Mouse (Mus musculus): ENCODE measurements at regions not wholly inside any gene's neighbourhood (a gene's known extent, or its start where the extent isn't known, plus 50 kb on each side); places are given as distances from the start of the nearest gene placed in this dataset.
"Not testable (repeated sequence)": the region's sequence is repeated elsewhere in the genome, so short reads cannot be mapped to it uniquely, and the experiment has no call there.

DNA sequence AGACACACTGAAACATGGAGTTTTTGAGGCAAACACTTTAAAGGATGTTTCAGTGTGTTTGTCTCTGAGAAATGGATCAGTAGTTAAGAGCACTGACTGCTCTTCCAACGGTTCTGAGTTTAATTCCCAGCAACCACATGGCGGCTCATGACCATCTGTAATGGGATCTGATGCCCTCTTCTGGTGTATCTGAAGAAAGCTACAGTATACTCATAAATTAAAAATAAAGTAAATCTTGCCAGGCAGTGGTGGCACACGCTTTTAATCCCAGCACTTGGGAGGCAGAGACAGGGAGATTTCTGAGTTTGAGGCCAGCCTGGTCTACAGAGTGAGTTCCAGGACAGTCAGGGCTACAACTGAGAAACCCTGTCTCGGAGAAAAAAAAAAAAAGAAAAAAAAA, 54.5 kb upstream of the Irx2 start:
- not testable (repeated sequence) for TF ChIP-seq CTCF (conservative IDR thresholded peaks at IDR 0.05; ENCODE audit: low read length); NANOG (IDR thresholded peaks at IDR 0.05; ENCODE audit: borderline replicate concordance, low read length); POU5F1 (IDR thresholded peaks at IDR 0.05; ENCODE audit: borderline replicate concordance, low read length)
